Comparison of ENCODE assay signal across 10 mouse cellular contexts in genomic region chr5:98183031-98183595, GRCm38 (mm10). TPM values are rescaled to one million over a fixed set of nuclear protein-coding genes. Genes with fewer than 3 reads are reported as not detected.
A peak's percentile ranks its signal among the peaks of the same experiment; 100 is the strongest.
DNase-seq lines count a peak whose midpoint lies in the region; ATAC-seq lines count a peak whose summit lies in the region.
"Had no signal": no experiment of that assay in that cellular context is flagged by ENCODE, and none has a peak within 500 bp of the region (broad histone marks: within the 10 kb centered on the region; RNA-seq: fewer than 3 reads in every experiment).

No protein-coding gene starts in this region.

- intact Hi-C loops in gastrocnemius, postnatal 14 days (cut with DNase I; ENCODE audit: low total_unique reads), result no loop called here

- H3K4me3 ChIP-seq in forebrain, embryonic 11.5 days (ENCODE audit: low read depth, low read length), result no peak overlapping the region
- no peak overlapping the region; the same call in 1 of the 2 replicates for H3K4me3 ChIP-seq in forebrain, embryonic 10.5 days
- peak overlapping the region; percentile 11 for H3K4me3 ChIP-seq in megakaryocyte, embryonic 14.5 days (replicated peaks)
- H3K4me3 ChIP-seq in limb, embryonic 11.5 days (ENCODE audit: low read depth, low read length), result no peak overlapping the region

- H3K27me3 ChIP-seq in forebrain, embryonic 11.5 days (ENCODE audit: control insufficient read depth, insufficient read depth, low read length), result peaks cover 85% of the 10 kb centered on the region
- peaks cover 100% of the 10 kb centered on the region for H3K27me3 ChIP-seq in forebrain, embryonic 10.5 days (ENCODE audit: poor library complexity, severe bottlenecking)
- peaks cover 94% of the 10 kb centered on the region for H3K27me3 ChIP-seq in megakaryocyte, embryonic 14.5 days (replicated peaks)
- H3K27me3 ChIP-seq in limb, embryonic 11.5 days (ENCODE audit: control insufficient read depth, insufficient read depth, low read length), result peaks cover 84% of the 10 kb centered on the region
- H3K27me3 ChIP-seq in splenic B cell, adult 2 months (ENCODE audit: control insufficient read depth, insufficient read depth, low read length, poor library complexity, severe bottlenecking), result peaks cover 2% of the 10 kb centered on the region

- H3K36me3 ChIP-seq in forebrain, embryonic 11.5 days (ENCODE audit: control insufficient read depth, insufficient read depth, low read length), result no peaks in the 10 kb centered on the region
- no peaks in the 10 kb centered on the region for H3K36me3 ChIP-seq in forebrain, embryonic 10.5 days (replicated peaks)
- H3K36me3 ChIP-seq in megakaryocyte, embryonic 14.5 days (replicated peaks; ENCODE audit: low read length), result no peaks in the 10 kb centered on the region
- H3K36me3 ChIP-seq in limb, embryonic 11.5 days (ENCODE audit: control insufficient read depth, insufficient read depth, low read length), result no peaks in the 10 kb centered on the region
- H3K36me3 ChIP-seq in splenic B cell, adult 2 months (ENCODE audit: control insufficient read depth, insufficient read depth, low read length, poor library complexity, severe bottlenecking), result no peaks in the 10 kb centered on the region

- H3K4me1 ChIP-seq in forebrain, embryonic 11.5 days (replicated peaks; ENCODE audit: control insufficient read depth, insufficient read depth, low read length), result peaks cover 24% of the 10 kb centered on the region
- peaks cover 69% of the 10 kb centered on the region for H3K4me1 ChIP-seq in forebrain, embryonic 10.5 days
- H3K4me1 ChIP-seq in megakaryocyte, embryonic 14.5 days, result peaks cover 36% of the 10 kb centered on the region
- H3K4me1 ChIP-seq in limb, embryonic 11.5 days (ENCODE audit: control insufficient read depth, insufficient read depth, low read length), result peaks cover 8% of the 10 kb centered on the region

- DNase-seq in forebrain, embryonic 11.5 days (ENCODE audit: low spot score), result peak; percentile 54
- DNase-seq in forebrain, embryonic 10.5 days (ENCODE audit: extremely low spot score, low spot score), result no peak
- DNase-seq in limb, embryonic 11.5 days (ENCODE audit: low spot score), result peak; percentile 53
- DNase-seq in splenic B cell, adult 2 months (ENCODE audit: low read depth, low spot score), result peak; percentile 45
- DNase-seq in gastrocnemius, postnatal 14 days, result no peak
- no peak for DNase-seq in left cerebral cortex, adult 9 months (ENCODE audit: low spot score in 2 of 2)
- DNase-seq: kidney, adult 8-10 months had no signal

- H3K9ac ChIP-seq in forebrain, embryonic 11.5 days (ENCODE audit: low read length), result no peak overlapping the region
- no peak overlapping the region for H3K9ac ChIP-seq in limb, embryonic 11.5 days (ENCODE audit: low read length)

- no peak overlapping the region for H3K27ac ChIP-seq in forebrain, embryonic 11.5 days (ENCODE audit: low read depth, low read length)
- H3K27ac ChIP-seq in forebrain, embryonic 10.5 days, result no peak overlapping the region
- H3K27ac ChIP-seq in limb, embryonic 11.5 days (replicated peaks; ENCODE audit: low read depth, low read length), result no peak overlapping the region

- WGBS in forebrain, embryonic 11.5 days, result 2% methylated on average over 14 of the region's 14 CpGs
- WGBS in forebrain, embryonic 10.5 days, result 2% methylated on average over 14 of the region's 14 CpGs
- 3% methylated on average over 14 of the region's 14 CpGs for WGBS in limb, embryonic 11.5 days

- ATAC-seq in forebrain, embryonic 11.5 days (replicated peaks; ENCODE audit: low FRiP score), result no peak
- ATAC-seq in megakaryocyte, adult 5-6 weeks (ENCODE audit: poor library complexity, severe bottlenecking), result no peak
- no peak for ATAC-seq in limb, embryonic 11.5 days (ENCODE audit: insufficient number of reproducible peaks, low FRiP score, low TSS enrichment, low read depth)

- H3K9me3 ChIP-seq in forebrain, embryonic 11.5 days (ENCODE audit: control insufficient read depth, low read length), result no peaks in the 10 kb centered on the region
- no peaks in the 10 kb centered on the region for H3K9me3 ChIP-seq in forebrain, embryonic 10.5 days
- 0 out of 2 replicates have a peak, but pooled peaks cover 7% of the 10 kb centered on the region for H3K9me3 ChIP-seq in megakaryocyte, embryonic 14.5 days
- no peaks in the 10 kb centered on the region for H3K9me3 ChIP-seq in limb, embryonic 11.5 days (ENCODE audit: control insufficient read depth, low read length)

- 0 out of 2 replicates have a peak overlapping the region, but pooled peaks have one; percentile 8 for H3K4me2 ChIP-seq in forebrain, embryonic 11.5 days (ENCODE audit: low read depth, low read length, severe bottlenecking)
- H3K4me2 ChIP-seq in limb, embryonic 11.5 days (ENCODE audit: low read depth, severe bottlenecking), result no peak overlapping the region
- H3K4me2 ChIP-seq: liver, embryonic 11.5 days had no signal

RNA-seq across cellular contexts. Expression of gene Prdm8, which starts 16.1 kb away (rescaled TPM):
- 0.96 and 0.97 TPM in 2 replicates for polyA plus RNA-seq in forebrain, embryonic 11.5 days (2014; fragmentation: Nextera tagmentation; extraction: Ambion mirVana)
- 0.05 TPM in 2 replicates for polyA plus RNA-seq in forebrain, embryonic 10.5 days (2016; fragmentation: Nextera tagmentation; extraction: Ambion mirVana)
- not detected in 2 replicates for polyA plus RNA-seq in megakaryocyte, embryonic 14.5 days (2012; ENCODE audit: insufficient read depth, low replicate concordance)
- total RNA-seq in megakaryocyte, adult 5-6 weeks (2015), result not detected in 2 replicates
- total RNA-seq in megakaryocyte, adult 5-6 weeks (2017), result not detected in 2 replicates
- polyA plus RNA-seq in limb, embryonic 11.5 days (2014; fragmentation: Nextera tagmentation; extraction: Ambion mirVana), result 0.07 and 0.10 TPM in 2 replicates
- total RNA-seq in gastrocnemius, postnatal 14 days (2021), result 1 to 10 TPM in 1 of 2 experiments, under 1 TPM in 1; 0.80 to 1.1 TPM
- polyA plus RNA-seq: liver, embryonic 11.5 days had no signal

Comparison
In these comparisons a context has a peak if more than half of its experiments do, and no peak if none do; other contexts are left out.
1. DNase-seq: peak in forebrain, embryonic 11.5 days (single experiment), limb, embryonic 11.5 days (single experiment) and splenic B cell, adult 2 months (single experiment); none in forebrain, embryonic 10.5 days (single experiment), gastrocnemius, postnatal 14 days (single experiment) and left cerebral cortex, adult 9 months (0 of 2).